9 mouse cellular contexts compared by ENCODE assay signal in genomic region chr16:4964731-4965391, GRCm38 (mm10). TPM values are rescaled to one million over a fixed set of nuclear protein-coding genes. Genes with fewer than 3 reads are reported as not detected.
DNase-seq lines count a peak whose midpoint lies in the region; ATAC-seq and TF ChIP-seq lines count a peak whose summit lies in the region.
"Had no signal": no experiment of that assay in that cellular context is flagged by ENCODE, and none has a peak within 500 bp of the region (broad histone marks: within the 10 kb centered on the region; RNA-seq: fewer than 3 reads in every experiment).

No protein-coding gene starts in this region.

- no peaks in the 10 kb centered on the region for H3K9me3 ChIP-seq in hindbrain, embryonic 15.5 days
- H3K9me3 ChIP-seq in midbrain, embryonic 16.5 days (replicated peaks; ENCODE audit: control insufficient read depth, low read length, poor library complexity, severe bottlenecking), result no peaks in the 10 kb centered on the region

- ATAC-seq in hindbrain, embryonic 15.5 days (ENCODE audit: low FRiP score, low read depth), result no peak; the same call in 1 of the 2 replicates
- peak; percentile 46 for ATAC-seq in midbrain, embryonic 16.5 days

- H3K79me2 ChIP-seq in liver, adult 2 months (ENCODE audit: control insufficient read depth, insufficient read depth, low read length), result peaks cover 17% of the 10 kb centered on the region

- no peaks in the 10 kb centered on the region for H3K27me3 ChIP-seq in liver, adult 2 months (ENCODE audit: control insufficient read depth, insufficient read depth, low read length)
- H3K27me3 ChIP-seq in hindbrain, embryonic 15.5 days, result no peaks in the 10 kb centered on the region
- no peaks in the 10 kb centered on the region for H3K27me3 ChIP-seq in midbrain, embryonic 16.5 days (ENCODE audit: control insufficient read depth, insufficient read depth, low read depth, low read length)

- WGBS in liver, adult 2 months, result 24% methylated on average over 13 of the region's 13 CpGs
- WGBS in hindbrain, embryonic 15.5 days, result 22% methylated on average over 13 of the region's 13 CpGs
- WGBS in midbrain, embryonic 16.5 days, result 23% methylated on average over 13 of the region's 13 CpGs

- peak overlapping the region; percentile 80 for H3K4me3 ChIP-seq in liver, adult 2 months (ENCODE audit: insufficient read depth, low read depth, low read length)
- peak overlapping the region; percentile 67 for H3K4me3 ChIP-seq in hindbrain, embryonic 15.5 days
- peak overlapping the region; percentile 90 for H3K4me3 ChIP-seq in midbrain, embryonic 16.5 days (ENCODE audit: low read depth, low read length)

- TF ChIP-seq CTCF in liver, adult 2 months (IDR thresholded peaks at IDR 0.05; ENCODE audit: low read depth, low read length), result no peak

- peak overlapping the region; percentile 63 for H3K9ac ChIP-seq in liver, adult 2 months (ENCODE audit: low read depth, low read length)
- peak overlapping the region; percentile 77 for H3K9ac ChIP-seq in hindbrain, embryonic 15.5 days
- H3K9ac ChIP-seq in midbrain, embryonic 16.5 days (ENCODE audit: low read depth, low read length), result peak overlapping the region; percentile 86

- H3K4me2 ChIP-seq in hindbrain, embryonic 15.5 days, result peak overlapping the region; percentile 93
- peak overlapping the region; percentile 82 for H3K4me2 ChIP-seq in midbrain, embryonic 16.5 days (ENCODE audit: low read length)

- TF ChIP-seq POLR2A in liver, adult 2 months (IDR thresholded peaks at IDR 0.05; ENCODE audit: extremely low read depth, insufficient read depth, low read length), result no peak

- peaks cover 9% of the 10 kb centered on the region; the same call in 1 of the 2 replicates for H3K4me1 ChIP-seq in liver, adult 2 months (ENCODE audit: control insufficient read depth, insufficient read depth, low read length)
- peaks cover 27% of the 10 kb centered on the region for H3K4me1 ChIP-seq in hindbrain, embryonic 15.5 days (replicated peaks)
- peaks cover 16% of the 10 kb centered on the region for H3K4me1 ChIP-seq in midbrain, embryonic 16.5 days (ENCODE audit: control insufficient read depth, insufficient read depth, low read length)

- no peak for DNase-seq in liver, adult 2 months (ENCODE audit: extremely low read depth, low read depth, low spot score)
- DNase-seq in liver, result no peak
- peak; percentile 58 for DNase-seq in brain, adult 2 months (ENCODE audit: low read depth, low spot score)
- no peak for DNase-seq in retina, embryonic 14.5 days (ENCODE audit: low spot score)
- no peak for DNase-seq in urinary bladder, postnatal 14 days (ENCODE audit: low spot score)
- DNase-seq in thymus, postnatal 25 days, result no peak

- H3K27ac ChIP-seq in liver, adult 2 months (replicated peaks; ENCODE audit: insufficient read depth, low read depth, low read length), result peak overlapping the region; percentile 37
- H3K27ac ChIP-seq in hindbrain, embryonic 15.5 days (replicated peaks), result peak overlapping the region; percentile 90
- peak overlapping the region; percentile 90 for H3K27ac ChIP-seq in midbrain, embryonic 16.5 days (ENCODE audit: low read length)

- no peaks in the 10 kb centered on the region for H3K36me3 ChIP-seq in liver, adult 2 months (ENCODE audit: control insufficient read depth, insufficient read depth, low read length)
- H3K36me3 ChIP-seq in hindbrain, embryonic 15.5 days, result peaks cover 6% of the 10 kb centered on the region; the same call in 1 of the 2 replicates
- no peaks in the 10 kb centered on the region for H3K36me3 ChIP-seq in midbrain, embryonic 16.5 days (ENCODE audit: control insufficient read depth, insufficient read depth, low read length)

RNA-seq across cellular contexts. Expression of gene Anks3, which starts 0.9 kb away (rescaled TPM):
- total RNA-seq in liver, adult 2 months (2014; rRNA removed), result 11.3 and 14.2 TPM in 2 replicates
- 16.8 and 22.3 TPM in 2 replicates for polyA plus RNA-seq in liver, adult 2 months (2012; rRNA removed)
- polyA plus RNA-seq in hindbrain, embryonic 15.5 days (2015; fragmentation: Nextera tagmentation; extraction: Ambion mirVana), result 71.4 and 71.9 TPM in 2 replicates
- polyA plus RNA-seq in midbrain, embryonic 16.5 days (2015; fragmentation: Nextera tagmentation; extraction: Ambion mirVana), result 75.1 and 78.8 TPM in 2 replicates

RNA-seq across cellular contexts. Expression of gene Nudt16l1, which starts 26.3 kb away (rescaled TPM):
- 12.2 and 16.2 TPM in 2 replicates for total RNA-seq in liver, adult 2 months (2014; rRNA removed)
- 53.5 and 57.0 TPM in 2 replicates for polyA plus RNA-seq in liver, adult 2 months (2012; rRNA removed)
- polyA plus RNA-seq in hindbrain, embryonic 15.5 days (2015; fragmentation: Nextera tagmentation; extraction: Ambion mirVana), result 128 and 130 TPM in 2 replicates
- polyA plus RNA-seq in midbrain, embryonic 16.5 days (2015; fragmentation: Nextera tagmentation; extraction: Ambion mirVana), result 117 and 119 TPM in 2 replicates

RNA-seq across cellular contexts. Expression of gene Sept12, which starts 32.8 kb away (rescaled TPM):
- not detected in 2 replicates for total RNA-seq in liver, adult 2 months (2014; rRNA removed)
- not detected in 2 replicates for polyA plus RNA-seq in liver, adult 2 months (2012; rRNA removed)
- polyA plus RNA-seq in hindbrain, embryonic 15.5 days (2015; fragmentation: Nextera tagmentation; extraction: Ambion mirVana), result not detected in 2 replicates
- not detected in 2 replicates for polyA plus RNA-seq in midbrain, embryonic 16.5 days (2015; fragmentation: Nextera tagmentation; extraction: Ambion mirVana)
- total RNA-seq: hematopoietic stem cell, adult 5-6 weeks had no signal

RNA-seq across cellular contexts. Expression of gene Smim22, which starts 42.2 kb away (rescaled TPM):
- 3.6 and 14.6 TPM in 2 replicates for total RNA-seq in liver, adult 2 months (2014; rRNA removed)
- 13.9 and 35.5 TPM in 2 replicates for polyA plus RNA-seq in liver, adult 2 months (2012; rRNA removed)
- polyA plus RNA-seq in hindbrain, embryonic 15.5 days (2015; fragmentation: Nextera tagmentation; extraction: Ambion mirVana), result 2.7 and 4.3 TPM in 2 replicates
- polyA plus RNA-seq in midbrain, embryonic 16.5 days (2015; fragmentation: Nextera tagmentation; extraction: Ambion mirVana), result 0.91 and 1.7 TPM in 2 replicates
- total RNA-seq: hematopoietic stem cell, adult 5-6 weeks had no signal

RNA-seq across cellular contexts. Expression of gene Rogdi, which starts 48.5 kb away (rescaled TPM):
- 5.2 and 7.5 TPM in 2 replicates for total RNA-seq in liver, adult 2 months (2014; rRNA removed)
- polyA plus RNA-seq in liver, adult 2 months (2012; rRNA removed), result 29.9 and 53.7 TPM in 2 replicates
- 140 and 164 TPM in 2 replicates for polyA plus RNA-seq in hindbrain, embryonic 15.5 days (2015; fragmentation: Nextera tagmentation; extraction: Ambion mirVana)
- polyA plus RNA-seq in midbrain, embryonic 16.5 days (2015; fragmentation: Nextera tagmentation; extraction: Ambion mirVana), result 147 and 164 TPM in 2 replicates

Comparison
In these comparisons a context has a peak if more than half of its experiments do, and no peak if none do; other contexts are left out.
1. H3K27ac ChIP-seq: peak in every context shown above with its lines; median percentile 90 in hindbrain, embryonic 15.5 days; 90 in midbrain, embryonic 16.5 days; 37 in liver, adult 2 months.